Mouse (Mus musculus): ENCODE results near the gene Gpc6. TPM values are rescaled to one million over a fixed set of nuclear protein-coding genes. Genes with fewer than 3 reads are reported as not detected.

The Gpc6 gene
- polyA plus RNA-seq, 1 experiment: not detected

GRCm38 (mm10) chr14:117712311-117712710 lies 787.2 kb downstream of the Gpc6 start:
- TF ChIP-seq CTCF (IDR thresholded peaks at IDR 0.05; ENCODE audit: insufficient read depth, low read depth, low read length) (no peak), POLR2A (IDR thresholded peaks at IDR 0.05; ENCODE audit: insufficient read depth, low read depth, low read length) (no peak)
- Histone ChIP-seq H3K27ac (ENCODE audit: insufficient read depth, low read depth, low read length) (no peak overlapping the region), H3K4me1 (ENCODE audit: control insufficient read depth, insufficient read depth, low read length) (no peaks in the 10 kb centered on the region), H3K4me3 (ENCODE audit: insufficient read depth, low read depth, low read length) (no peak overlapping the region)
- WGBS: 84% methylated on average over 7 of the region's 7 CpGs

GRCm38 (mm10) chr14:117714165-117714564 lies 789.0 kb downstream of the Gpc6 start:
- 82% methylated on average over 8 of the region's 8 CpGs for WGBS
- Histone ChIP-seq H3K27ac (ENCODE audit: insufficient read depth, low read depth, low read length) (no peak overlapping the region), H3K4me3 (ENCODE audit: insufficient read depth, low read depth, low read length) (no peak overlapping the region), H3K4me1 (ENCODE audit: control insufficient read depth, insufficient read depth, low read length) (no peaks in the 10 kb centered on the region)
- TF ChIP-seq POLR2A (IDR thresholded peaks at IDR 0.05; ENCODE audit: insufficient read depth, low read depth, low read length) (no peak), CTCF (IDR thresholded peaks at IDR 0.05; ENCODE audit: insufficient read depth, low read depth, low read length) (no peak)

GRCm38 (mm10) chr14:117716305-117716704 lies 791.2 kb downstream of the Gpc6 start:
- 95% methylated on average over 3 of the region's 3 CpGs for WGBS
- no peak overlapping the region for H3K27ac ChIP-seq (ENCODE audit: insufficient read depth, low read depth, low read length)
- TF ChIP-seq POLR2A (IDR thresholded peaks at IDR 0.05; ENCODE audit: insufficient read depth, low read depth, low read length) (no peak), CTCF (IDR thresholded peaks at IDR 0.05; ENCODE audit: insufficient read depth, low read depth, low read length) (no peak)

GRCm38 (mm10) chr14:117728741-117729140 lies 803.6 kb downstream of the Gpc6 start:
- TF ChIP-seq CTCF (IDR thresholded peaks at IDR 0.05; ENCODE audit: insufficient read depth, low read depth, low read length) (no peak), POLR2A (IDR thresholded peaks at IDR 0.05; ENCODE audit: insufficient read depth, low read depth, low read length) (no peak)
- no peak overlapping the region for H3K4me3 ChIP-seq (ENCODE audit: insufficient read depth, low read depth, low read length)
- WGBS: 21% methylated on average over 2 of the region's 2 CpGs

More at GRCm38 (mm10) chr14:117716305-117716704, 791.2 kb downstream of the Gpc6 start:
- no peaks in the 10 kb centered on the region for H3K4me1 ChIP-seq (ENCODE audit: control insufficient read depth, insufficient read depth, low read length)
- no peak overlapping the region for H3K4me3 ChIP-seq (ENCODE audit: insufficient read depth, low read depth, low read length)

GRCm38 (mm10) chr14:117755231-117755630 lies 830.1 kb downstream of the Gpc6 start:
- Histone ChIP-seq H3K27ac (ENCODE audit: insufficient read depth, low read depth, low read length) (no peak overlapping the region), H3K4me1 (ENCODE audit: control insufficient read depth, insufficient read depth, low read length) (no peaks in the 10 kb centered on the region), H3K4me3 (ENCODE audit: insufficient read depth, low read depth, low read length) (no peak overlapping the region)
- no peak for TF ChIP-seq POLR2A (IDR thresholded peaks at IDR 0.05; ENCODE audit: insufficient read depth, low read depth, low read length)
- no peak for TF ChIP-seq CTCF (IDR thresholded peaks at IDR 0.05; ENCODE audit: insufficient read depth, low read depth, low read length)
- 89% methylated on average over 7 of the region's 7 CpGs for WGBS

More at GRCm38 (mm10) chr14:117728741-117729140, 803.6 kb downstream of the Gpc6 start:
- H3K27ac ChIP-seq (ENCODE audit: insufficient read depth, low read depth, low read length): no peak overlapping the region
- H3K4me1 ChIP-seq (ENCODE audit: control insufficient read depth, insufficient read depth, low read length): no peaks in the 10 kb centered on the region

GRCm38 (mm10) chr14:117756505-117756904 lies 831.4 kb downstream of the Gpc6 start:
- Histone ChIP-seq H3K27ac (ENCODE audit: insufficient read depth, low read depth, low read length) (no peak overlapping the region), H3K4me1 (ENCODE audit: control insufficient read depth, insufficient read depth, low read length) (no peaks in the 10 kb centered on the region), H3K4me3 (ENCODE audit: insufficient read depth, low read depth, low read length) (no peak overlapping the region)
- WGBS: 74% methylated on average over 7 of the region's 7 CpGs
- no peak for TF ChIP-seq POLR2A (IDR thresholded peaks at IDR 0.05; ENCODE audit: insufficient read depth, low read depth, low read length)
- no peak for TF ChIP-seq CTCF (IDR thresholded peaks at IDR 0.05; ENCODE audit: insufficient read depth, low read depth, low read length)

- no peaks in the 10 kb centered on the region for H3K4me1 ChIP-seq (ENCODE audit: control insufficient read depth, insufficient read depth, low read length)
- TF ChIP-seq POLR2A (IDR thresholded peaks at IDR 0.05; ENCODE audit: insufficient read depth, low read depth, low read length): no peak
- TF ChIP-seq CTCF (IDR thresholded peaks at IDR 0.05; ENCODE audit: insufficient read depth, low read depth, low read length): no peak
- H3K4me3 ChIP-seq (ENCODE audit: insufficient read depth, low read depth, low read length): no peak overlapping the region
- 61% methylated on average over 6 of the region's 6 CpGs for WGBS
- no peak overlapping the region for H3K27ac ChIP-seq (ENCODE audit: insufficient read depth, low read depth, low read length)
These were observed 832.8 kb downstream of the Gpc6 start for GRCm38 (mm10) chr14:117757790-117758358.

- no peak overlapping the region for H3K4me3 ChIP-seq (ENCODE audit: insufficient read depth, low read depth, low read length)
- whole genome bisulfite sequencing: 80% methylated on average over 4 of the region's 4 CpGs
- no peaks in the 10 kb centered on the region for H3K4me1 ChIP-seq (ENCODE audit: control insufficient read depth, insufficient read depth, low read length)
- TF ChIP-seq CTCF (IDR thresholded peaks at IDR 0.05; ENCODE audit: insufficient read depth, low read depth, low read length): no peak
- no peak for TF ChIP-seq POLR2A (IDR thresholded peaks at IDR 0.05; ENCODE audit: insufficient read depth, low read depth, low read length)
- no peak overlapping the region for H3K27ac ChIP-seq (ENCODE audit: insufficient read depth, low read depth, low read length)
These were observed 835.9 kb downstream of the Gpc6 start for GRCm38 (mm10) chr14:117760830-117761517.

GRCm38 (mm10) chr14:117762934-117763333 lies 837.8 kb downstream of the Gpc6 start:
- no peak overlapping the region for H3K27ac ChIP-seq (ENCODE audit: insufficient read depth, low read depth, low read length)
- WGBS: 94% methylated on average over 5 of the region's 5 CpGs
- TF ChIP-seq POLR2A (IDR thresholded peaks at IDR 0.05; ENCODE audit: insufficient read depth, low read depth, low read length): no peak
- TF ChIP-seq CTCF (IDR thresholded peaks at IDR 0.05; ENCODE audit: insufficient read depth, low read depth, low read length): no peak
- no peak overlapping the region for H3K4me3 ChIP-seq (ENCODE audit: insufficient read depth, low read depth, low read length)
- no peaks in the 10 kb centered on the region for H3K4me1 ChIP-seq (ENCODE audit: control insufficient read depth, insufficient read depth, low read length)

Data from olfactory bulb, adult 2 months (tissue).